Mouse (Mus musculus): Measurements from ENCODE around the gene Atg10.
A peak's percentile ranks its signal among the peaks of the same experiment; 100 is the strongest.

Atg10 gene

GRCm38 (mm10) chr13:91171766-91172491, 51.8 kb downstream of the Atg10 start:
- no peak for DNase-seq

- DNase-seq: no peak
Observed at GRCm38 (mm10) chr13:91171205-91171604, 52.6 kb downstream of the Atg10 start.

- no peak for DNase-seq
Observed at GRCm38 (mm10) chr13:91169529-91170319, 54.0 kb downstream of the Atg10 start.

- DNase-seq: no peak
Observed at GRCm38 (mm10) chr13:91168486-91168885, 55.3 kb downstream of the Atg10 start.

GRCm38 (mm10) chr13:91167561-91167960, 56.2 kb downstream of the Atg10 start:
- DNase-seq: no peak

- DNase-seq: no peak
Observed at GRCm38 (mm10) chr13:91166286-91166685, 57.5 kb downstream of the Atg10 start.

- no peak for DNase-seq
Observed at GRCm38 (mm10) chr13:91165200-91165599, 58.6 kb downstream of the Atg10 start.

GRCm38 (mm10) chr13:91163292-91163691, 60.5 kb downstream of the Atg10 start:
- no peak for DNase-seq

- no peak for DNase-seq
Observed at GRCm38 (mm10) chr13:91162452-91162851, 61.3 kb downstream of the Atg10 start.

- no peak for DNase-seq
Observed at GRCm38 (mm10) chr13:91160616-91161015, 63.2 kb downstream of the Atg10 start.

GRCm38 (mm10) chr13:91159881-91160280, 63.9 kb downstream of the Atg10 start:
- no peak for DNase-seq

GRCm38 (mm10) chr13:91157941-91158340, 65.8 kb downstream of the Atg10 start:
- no peak for DNase-seq

- no peak for DNase-seq
Observed at GRCm38 (mm10) chr13:91157429-91157828, 66.3 kb downstream of the Atg10 start.

GRCm38 (mm10) chr13:91156949-91157348, 66.8 kb downstream of the Atg10 start:
- no peak for DNase-seq

- no peak for DNase-seq
Observed at GRCm38 (mm10) chr13:91156308-91156707, 67.5 kb downstream of the Atg10 start.

- no peak for DNase-seq
Observed at GRCm38 (mm10) chr13:91155429-91156207, 68.2 kb downstream of the Atg10 start.

GRCm38 (mm10) chr13:91154622-91155021, 69.1 kb downstream of the Atg10 start:
- no peak for DNase-seq

- no peak for DNase-seq
Observed at GRCm38 (mm10) chr13:91136337-91136736, 87.4 kb downstream of the Atg10 start.

- DNase-seq: peak; percentile 8
Observed at GRCm38 (mm10) chr13:91133334-91133890, 90.4 kb downstream of the Atg10 start.

GRCm38 (mm10) chr13:91129071-91129470, 94.7 kb downstream of the Atg10 start:
- DNase-seq: peak; percentile 57

GRCm38 (mm10) chr13:91128581-91128980, 95.2 kb downstream of the Atg10 start:
- no peak for DNase-seq

- no peak for DNase-seq
Observed at GRCm38 (mm10) chr13:91118156-91118555, 105.6 kb downstream of the Atg10 start.

- no peak for DNase-seq
Observed at GRCm38 (mm10) chr13:91114880-91115279, 108.9 kb downstream of the Atg10 start.

Measured in embryo, embryonic 11 days (tissue).